Mouse (Mus musculus): ENCODE measurements around the gene Spata32.

DNA sequence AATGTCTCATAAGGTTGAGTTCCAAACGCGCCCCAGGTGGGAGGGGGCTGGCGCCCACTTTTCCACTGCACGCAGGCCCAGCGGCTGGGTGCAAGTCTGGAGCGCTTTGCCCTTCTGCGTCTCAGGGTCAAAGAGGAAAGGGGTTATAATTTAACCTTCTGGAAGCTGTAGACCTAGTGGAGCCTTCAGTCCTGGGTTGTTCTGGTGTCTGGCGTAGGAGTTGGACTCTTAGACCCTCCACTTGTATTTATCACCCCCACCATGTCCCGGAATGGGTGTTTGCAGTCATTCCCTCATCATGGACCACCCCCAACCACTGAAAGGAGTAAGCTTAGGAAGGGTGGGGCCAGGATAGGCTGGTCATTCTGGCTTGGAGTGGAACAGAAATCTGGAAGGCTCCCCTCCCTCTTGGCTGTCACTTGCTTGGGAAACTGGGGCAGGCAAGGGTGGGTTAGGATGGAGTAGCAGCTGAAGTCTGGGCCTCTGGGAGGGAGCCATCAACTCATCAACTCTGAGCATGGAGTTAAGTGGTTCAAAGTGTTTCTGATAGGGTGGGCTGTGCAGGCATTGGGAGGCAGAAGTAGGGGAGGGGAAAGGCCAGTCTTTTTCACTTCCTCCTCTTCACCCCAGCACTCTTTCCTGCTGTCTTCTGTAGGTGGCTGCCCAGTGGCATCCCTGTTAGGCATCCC, 46.4 kb downstream of the Spata32 start:
- no peak for TF ChIP-seq POLR2A (IDR thresholded peaks at IDR 0.05; ENCODE audit: insufficient read depth, low read depth, low read length)
- TF ChIP-seq CTCF (IDR thresholded peaks at IDR 0.05; ENCODE audit: insufficient read depth, low read depth, low read length) = no peak

Data from olfactory bulb, adult 2 months (tissue).